Mouse (Mus musculus) C2C12 (cell line): Measurements from ENCODE around the gene Cdk5rap2.

ENCODE experiments used
- CTCF ChIP-seq: IDR thresholded peaks from one replicate; pipeline ENCODE4 v1.5.1; 2011; ENCODE audit not compliant: control insufficient read depth, insufficient read depth, insufficient read length
- MAX ChIP-seq: IDR thresholded peaks from one replicate; pipeline ENCODE4 v1.6.1; 2011; ENCODE audit warnings: mild to moderate bottlenecking, control low read depth
- MYOD1 ChIP-seq: IDR thresholded peaks from one replicate; pipeline ENCODE4 v1.6.1; 2011; ENCODE audit warnings: low read depth; ENCODE audit not compliant: control insufficient read depth, insufficient read length
- MYOG ChIP-seq: IDR thresholded peaks from one replicate; pipeline ENCODE4 v1.6.1; 2011; ENCODE audit not compliant: control insufficient read depth, insufficient read length; ENCODE audit errors: extremely low read depth
- USF1 ChIP-seq: IDR thresholded peaks from one replicate; pipeline ENCODE4 v1.6.1; 2011; ENCODE audit warnings: low read depth, mild to moderate bottlenecking, control low read depth, moderate library complexity

- TF ChIP-seq CTCF: no peak
- TF ChIP-seq USF1: no peak
- TF ChIP-seq MYOG: no peak
- no peak for TF ChIP-seq MAX
- TF ChIP-seq MYOD1: no peak
These were observed 120.9 kb downstream of the Cdk5rap2 start for GRCm38 (mm10) chr4:70289361-70289760.
